Mouse (Mus musculus) hindbrain, postnatal 0 days (tissue): ENCODE results near the gene Ttc3. TPM values are rescaled to one million over a fixed set of nuclear protein-coding genes. Genes with fewer than 3 reads are reported as not detected.

Source experiments
- ATAC-seq: fragments of 200-750 bp; cut with Nextera tagmentation; 2 replicates; pipeline ENCODE4 v1.8.0; 2017; ENCODE audit warnings: mild to moderate bottlenecking, moderate TSS enrichment, moderate library complexity
- DNase-seq: peaks from one replicate; pipeline ENCODE4 v3.0.0-alpha.2; 2015; ENCODE audit warnings: low spot score
- H3K27ac ChIP-seq: fragments of 300-500 bp; sonication (generic); 2 replicates; pipeline ENCODE4 v1.5.1; 2014; ENCODE audit warnings: mild to moderate bottlenecking
- H3K27me3 ChIP-seq: fragments of 300-500 bp; sonication (generic); 2 replicates; pipeline ENCODE4 v1.6.1; 2014; ENCODE audit warnings: low read length, mixed read lengths; ENCODE audit not compliant: insufficient read depth
- H3K36me3 ChIP-seq: fragments of 300-500 bp; sonication (generic); 2 replicates; pipeline ENCODE4 v1.6.1; 2014; ENCODE audit warnings: low read length, mixed read lengths; ENCODE audit not compliant: insufficient read depth
- H3K4me1 ChIP-seq: fragments of 300-500 bp; sonication (generic); 2 replicates; pipeline ENCODE4 v1.6.1; 2014; ENCODE audit warnings: antibody characterized with exemption, low read length, mixed read lengths; ENCODE audit not compliant: insufficient read depth
- H3K4me2 ChIP-seq: fragments of 300-500 bp; sonication (generic); 2 replicates; pipeline ENCODE4 v1.6.1; 2014; ENCODE audit warnings: low read depth, mild to moderate bottlenecking, low read length, moderate library complexity, mixed read lengths
- H3K4me3 ChIP-seq: fragments of 300-500 bp; sonication (generic); 2 replicates; pipeline ENCODE4 v1.5.1; 2014; ENCODE audit warnings: low read length
- H3K9ac ChIP-seq: fragments of 300-500 bp; sonication (generic); replicated peaks from 2 replicates; pipeline ENCODE4 v1.6.1; 2014; ENCODE audit warnings: mild to moderate bottlenecking, low read length, moderate library complexity, mixed read lengths
- H3K9me3 ChIP-seq: fragments of 300-500 bp; sonication (generic); 2 replicates; pipeline ENCODE4 v1.6.1; 2016; ENCODE audit warnings: low read length, mixed read lengths
- CTCF ChIP-seq: IDR thresholded peaks from 2 replicates; pipeline ENCODE4 v1.5.1; 2016; ENCODE audit warnings: antibody characterized with exemption, control low read depth, low read depth
- WGBS: fragments of 180-500 bp; shearing (Covaris S2); extraction: QIAGEN DNeasy Blood & Tissue Kit; methylation state at CpG from one replicate; pipeline ENCODE4 v1.1.7; 2014; 5-methylcytosine and 5-hydroxymethylcytosine counted together
- polyA plus RNA-seq: library from polyadenylated mRNA; unstranded; fragments of >200 nt; fragmentation: Nextera tagmentation; extraction: Ambion mirVana; gene quantifications from 2 replicates; pipeline ENCODE4 v1.2.1, GENCODE M21; 2015
- total RNA-seq: library from RNA; depleted of rRNA; stranded (reverse); fragments of >200 nt; gene quantifications from 2 replicates; pipeline ENCODE4 v1.2.3, GENCODE M21; 2014

Ttc3 gene
- total and polyA plus RNA-seq, 2 experiments from 2014 or later, result 848 to 985 TPM

DNA sequence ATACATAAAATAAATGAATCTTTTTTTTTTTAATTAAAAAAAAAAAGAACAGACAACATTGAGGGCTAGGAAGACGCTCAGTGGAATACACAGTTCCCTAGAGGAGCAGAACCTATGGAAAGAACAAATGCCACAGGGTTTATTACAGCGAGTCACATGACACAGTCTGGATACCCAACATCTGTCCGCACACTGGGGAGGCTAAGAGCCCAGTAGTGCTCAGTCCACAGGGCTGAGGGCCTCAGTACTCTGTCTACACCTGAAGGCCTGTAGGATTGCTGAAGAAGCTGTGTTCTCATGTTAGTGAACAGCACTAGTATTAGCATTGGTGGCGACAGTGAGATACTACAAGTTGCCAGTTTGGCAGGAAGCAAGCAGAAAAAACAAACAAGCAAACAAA is 42.3 kb downstream of the Ttc3 start:
- no peak overlapping the region for H3K4me2 ChIP-seq
- no peak overlapping the region for H3K9ac ChIP-seq
- peak; percentile 33 for TF ChIP-seq CTCF
- 0 out of 2 replicates have a peak, but pooled peaks have one; percentile 29 for ATAC-seq
- no peak overlapping the region for H3K4me3 ChIP-seq
- H3K4me1 ChIP-seq, result no peaks in the 10 kb centered on the region
- H3K27ac ChIP-seq, result no peak overlapping the region
- WGBS, result 81% methylated on average over 4 of the region's 4 CpGs
- no peaks in the 10 kb centered on the region for H3K27me3 ChIP-seq
- H3K9me3 ChIP-seq, result no peaks in the 10 kb centered on the region
- peaks cover 21% of the 10 kb centered on the region for H3K36me3 ChIP-seq
- no peak for DNase-seq

DNA sequence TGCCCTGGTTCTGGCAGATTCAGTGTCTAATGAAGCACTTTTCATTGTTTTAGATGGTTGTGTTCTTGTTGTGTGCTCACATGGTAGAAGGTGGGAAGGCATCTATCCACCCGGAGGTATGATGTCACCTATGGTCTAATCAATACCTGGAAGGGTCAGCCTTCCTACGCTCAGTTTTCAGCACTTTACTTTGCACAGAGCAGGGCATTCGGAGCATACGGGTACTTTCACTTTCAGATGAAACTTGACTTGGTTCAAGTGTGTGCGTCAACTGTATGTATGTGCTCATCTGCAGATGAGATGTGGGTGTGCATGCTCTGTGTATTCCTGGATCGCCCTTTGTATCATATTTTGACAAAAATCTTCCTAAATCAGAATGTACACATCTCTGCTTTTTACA is 43.7 kb downstream of the Ttc3 start:
- DNase-seq (no peak), ATAC-seq (no peak)
- Histone ChIP-seq H3K4me2 (no peak overlapping the region), H3K9ac (no peak overlapping the region), H3K9me3 (no peaks in the 10 kb centered on the region), H3K4me1 (no peaks in the 10 kb centered on the region), H3K36me3 (peaks cover 29% of the 10 kb centered on the region), H3K27me3 (no peaks in the 10 kb centered on the region), H3K4me3 (no peak overlapping the region), H3K27ac (no peak overlapping the region)
- 96% methylated on average over 6 of the region's 6 CpGs for WGBS
- TF ChIP-seq CTCF, result no peak

DNA sequence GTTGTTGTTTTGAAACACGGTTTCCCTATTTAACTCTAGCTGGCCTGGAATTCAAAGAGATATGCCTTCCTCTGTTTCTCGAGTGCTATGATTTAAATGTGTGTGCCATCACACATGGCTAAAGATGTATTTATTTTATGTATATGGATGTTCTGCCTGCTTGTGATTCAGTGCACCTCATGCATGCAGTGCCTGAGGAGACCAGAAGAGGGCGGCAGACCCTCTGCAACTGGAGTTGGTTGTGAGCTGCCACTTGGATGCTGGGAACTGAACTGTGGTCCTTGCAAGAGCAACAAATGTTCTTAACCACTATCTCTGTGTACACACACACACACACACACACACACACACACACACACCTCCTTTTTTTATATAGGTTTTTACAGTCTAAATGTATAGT is 50.1 kb downstream of the Ttc3 start:
- DNase-seq (no peak), ATAC-seq (no peak)
- no peaks in the 10 kb centered on the region for H3K9me3 ChIP-seq
- no peak overlapping the region for H3K4me2 ChIP-seq
- no peak overlapping the region for H3K9ac ChIP-seq
- WGBS, result 96% methylated on average over 3 of the region's 3 CpGs
- H3K4me1 ChIP-seq, result no peaks in the 10 kb centered on the region
- H3K36me3 ChIP-seq, result peaks cover 52% of the 10 kb centered on the region
- no peak overlapping the region for H3K27ac ChIP-seq
- H3K4me3 ChIP-seq, result no peak overlapping the region
- H3K27me3 ChIP-seq, result no peaks in the 10 kb centered on the region
- TF ChIP-seq CTCF, result peak; percentile 52

GRCm38 (mm10) chr16:94428948-94429347 is 58.5 kb downstream of the Ttc3 start:
- Histone ChIP-seq H3K9ac (no peak overlapping the region), H3K4me2 (no peak overlapping the region), H3K9me3 (no peaks in the 10 kb centered on the region), H3K4me1 (no peaks in the 10 kb centered on the region), H3K27ac (no peak overlapping the region), H3K27me3 (no peaks in the 10 kb centered on the region), H3K36me3 (peaks cover 51% of the 10 kb centered on the region), H3K4me3 (no peak overlapping the region)
- TF ChIP-seq CTCF, result no peak
- ATAC-seq, result no peak
- DNase-seq, result no peak
- 95% methylated on average over 4 of the region's 4 CpGs for WGBS

GRCm38 (mm10) chr16:94435495-94436234 is 65.2 kb downstream of the Ttc3 start:
- H3K4me2 ChIP-seq, result no peak overlapping the region
- H3K9me3 ChIP-seq, result no peaks in the 10 kb centered on the region
- no peak for DNase-seq
- 93% methylated on average over 8 of the region's 8 CpGs for WGBS
- H3K4me1 ChIP-seq, result no peaks in the 10 kb centered on the region
- peaks cover 70% of the 10 kb centered on the region for H3K36me3 ChIP-seq
- no peak overlapping the region for H3K27ac ChIP-seq
- H3K4me3 ChIP-seq, result no peak overlapping the region
- TF ChIP-seq CTCF, result no peak
- no peak for ATAC-seq
- H3K27me3 ChIP-seq, result no peaks in the 10 kb centered on the region
- H3K9ac ChIP-seq, result no peak overlapping the region

- 88% methylated on average over 2 of the region's 2 CpGs for WGBS
- Histone ChIP-seq H3K9ac (no peak overlapping the region), H3K9me3 (no peaks in the 10 kb centered on the region), H3K27ac (no peak overlapping the region), H3K36me3 (peaks cover 71% of the 10 kb centered on the region), H3K4me2 (no peak overlapping the region), H3K4me1 (no peaks in the 10 kb centered on the region), H3K27me3 (no peaks in the 10 kb centered on the region), H3K4me3 (no peak overlapping the region)
- ATAC-seq (no peak), DNase-seq (no peak)
- no peak for TF ChIP-seq CTCF
These were observed 66.4 kb downstream of the Ttc3 start for GRCm38 (mm10) chr16:94436801-94437200.

GRCm38 (mm10) chr16:94441361-94441760 is 70.9 kb downstream of the Ttc3 start:
- Histone ChIP-seq H3K9ac (no peak overlapping the region), H3K27me3 (no peaks in the 10 kb centered on the region), H3K4me3 (no peak overlapping the region), H3K36me3 (peaks cover 65% of the 10 kb centered on the region), H3K4me2 (no peak overlapping the region), H3K9me3 (no peaks in the 10 kb centered on the region), H3K4me1 (no peaks in the 10 kb centered on the region), H3K27ac (no peak overlapping the region)
- no peak for TF ChIP-seq CTCF
- 71% methylated on average over 2 of the region's 2 CpGs for WGBS
- DNase-seq (no peak), ATAC-seq (no peak)
